Mouse (Mus musculus): ENCODE data around the gene Dbf4. TPM values are rescaled to one million over a fixed set of nuclear protein-coding genes. Genes with fewer than 3 reads are reported as not detected.

Gene Dbf4
- 30.9 TPM for polyA plus RNA-seq (2014; fragmentation: Illumina TruSeq; extraction: RNeasy Lipid Tissue Mini Kit (QIAGEN cat#74804); ENCODE audit: low read depth, low replicate concordance)

GRCm38 (mm10) chr5:8422157-8422931 lies at the start of gene Dbf4, which contains the start of gene Slc25a40:
TSS of gene Dbf4 (minus strand) at chr5:8422716.
TSS of gene Slc25a40 (plus strand) at chr5:8422850.

GRCm38 (mm10) chr5:8367614-8368327 lies 54.7 kb downstream of the Dbf4 start, which contains the start of gene Adam22:
TSS of gene Adam22 (minus strand) at chr5:8368160.

Other genes with a start within 250 kb of the Dbf4 start
- gene Adam22, start 54.6 kb downstream of the Dbf4 start, polyA plus RNA-seq (2014; fragmentation: Illumina TruSeq; extraction: RNeasy Lipid Tissue Mini Kit (QIAGEN cat#74804); ENCODE audit: low read depth, low replicate concordance) = 4.1 TPM
- gene Slc25a40, start 134 bp upstream of the Dbf4 start, polyA plus RNA-seq (2014; fragmentation: Illumina TruSeq; extraction: RNeasy Lipid Tissue Mini Kit (QIAGEN cat#74804); ENCODE audit: low read depth, low replicate concordance) = 113 TPM
- 31.9 TPM for gene Rundc3b, start 200.2 kb upstream of the Dbf4 start, polyA plus RNA-seq (2014; fragmentation: Illumina TruSeq; extraction: RNeasy Lipid Tissue Mini Kit (QIAGEN cat#74804); ENCODE audit: low read depth, low replicate concordance)
- 492 TPM for gene Abcb1a, start 237.4 kb upstream of the Dbf4 start, polyA plus RNA-seq (2014; fragmentation: Illumina TruSeq; extraction: RNeasy Lipid Tissue Mini Kit (QIAGEN cat#74804); ENCODE audit: low read depth, low replicate concordance)